Mouse (Mus musculus): Measurements from ENCODE around the gene Acvr1. TPM values are rescaled to one million over a fixed set of nuclear protein-coding genes. Genes with fewer than 3 reads are reported as not detected.

The Acvr1 gene
- polyA plus RNA-seq, 1 experiment from 2014 or later = 5.1 TPM

DNA sequence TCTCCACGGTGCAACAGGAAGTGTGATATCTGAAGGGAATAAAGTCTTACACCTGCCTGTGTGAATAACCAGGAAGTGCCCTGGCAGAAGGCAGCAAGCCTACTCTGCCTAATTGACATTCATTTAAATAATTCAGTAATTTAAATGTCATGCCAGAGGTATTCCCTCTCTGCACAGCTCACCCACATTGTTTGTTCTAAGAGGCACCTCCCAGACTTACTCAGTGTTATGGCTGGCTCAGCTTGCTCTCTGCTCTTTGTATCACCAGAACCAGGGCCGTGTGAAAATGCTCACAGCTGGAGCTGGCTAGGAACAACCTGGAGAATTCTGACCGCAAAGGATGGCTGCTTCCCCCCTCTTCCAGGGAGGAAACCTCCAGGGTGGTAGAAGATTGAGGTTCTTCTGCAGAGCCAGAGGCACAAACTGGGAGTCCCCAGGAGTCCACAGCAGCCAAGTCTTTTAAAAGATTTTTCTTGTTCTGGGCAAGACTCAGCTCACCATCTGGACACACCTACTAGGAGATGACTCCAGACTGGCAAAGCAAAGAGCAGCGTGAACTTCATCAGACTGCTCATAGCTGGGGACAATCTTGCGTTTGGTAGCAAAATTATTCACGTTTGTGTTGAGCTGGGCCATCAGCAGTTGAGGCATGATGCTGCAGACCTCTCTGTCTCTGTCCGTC lies 82.5 kb downstream of the Acvr1 start:
- no peak overlapping the region for H3K4me3 ChIP-seq (ENCODE audit: low read length)
- no peaks in the 10 kb centered on the region for H3K27me3 ChIP-seq (replicated peaks; ENCODE audit: control insufficient read depth, insufficient read depth, low read length)
- H3K36me3 ChIP-seq (ENCODE audit: control insufficient read depth, insufficient read depth, low read length) = no peaks in the 10 kb centered on the region
- H3K4me1 ChIP-seq (ENCODE audit: control insufficient read depth, insufficient read depth, low read depth, low read length) = peaks cover 14% of the 10 kb centered on the region
- no peak overlapping the region for H3K4me2 ChIP-seq (ENCODE audit: low read length)
- peak overlapping the region; percentile 29; the same call in 1 of the 2 replicates for H3K27ac ChIP-seq (ENCODE audit: low read depth, low read length)
- no peaks in the 10 kb centered on the region for H3K9me3 ChIP-seq (ENCODE audit: control insufficient read depth, low read length)
- ATAC-seq = 0 out of 2 replicates have a peak, but pooled peaks have one; percentile 28
- no peak overlapping the region for H3K9ac ChIP-seq (ENCODE audit: low read depth, low read length)
- 62% methylated on average over 7 of the region's 7 CpGs for WGBS

DNA sequence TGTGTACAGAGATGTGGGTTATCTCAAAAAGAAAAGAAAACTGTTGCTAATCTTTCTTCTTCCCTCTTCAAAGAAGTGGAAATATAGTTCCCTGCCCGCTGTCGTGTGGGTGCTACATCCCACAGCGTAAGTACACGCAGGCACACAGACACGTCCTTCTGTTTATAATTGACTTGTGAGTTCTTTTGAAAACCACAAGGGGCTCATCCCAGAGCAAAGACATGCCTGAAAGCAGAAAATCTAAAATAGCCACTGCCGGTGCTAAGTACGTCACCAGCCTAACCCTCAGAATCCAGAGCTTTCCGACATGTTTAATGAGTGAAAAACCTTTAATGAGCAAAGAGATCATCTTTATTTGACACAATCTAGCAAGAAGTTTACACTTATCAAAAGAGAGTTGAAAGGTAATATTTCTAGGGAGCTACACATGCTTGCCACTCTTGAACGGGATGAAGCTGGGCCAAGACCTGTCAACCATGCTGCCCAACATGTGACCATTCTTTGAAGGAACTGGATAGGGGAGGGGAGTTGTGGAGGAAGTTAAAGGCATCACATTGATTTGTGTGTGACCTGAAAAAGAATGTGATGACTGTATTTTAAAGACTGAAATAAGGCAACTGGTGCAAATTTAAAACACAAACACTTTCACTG lies 85.4 kb downstream of the Acvr1 start:
- Histone ChIP-seq H3K27ac (ENCODE audit: low read depth, low read length) (no peak overlapping the region), H3K4me1 (ENCODE audit: control insufficient read depth, insufficient read depth, low read depth, low read length) (peaks cover 10% of the 10 kb centered on the region), H3K27me3 (replicated peaks; ENCODE audit: control insufficient read depth, insufficient read depth, low read length) (no peaks in the 10 kb centered on the region), H3K9me3 (ENCODE audit: control insufficient read depth, low read length) (no peaks in the 10 kb centered on the region), H3K9ac (ENCODE audit: low read depth, low read length) (no peak overlapping the region), H3K36me3 (ENCODE audit: control insufficient read depth, insufficient read depth, low read length) (no peaks in the 10 kb centered on the region), H3K4me3 (ENCODE audit: low read length) (no peak overlapping the region), H3K4me2 (ENCODE audit: low read length) (no peak overlapping the region)
- WGBS = 77% methylated on average over 9 of the region's 9 CpGs
- no peak for ATAC-seq

DNA sequence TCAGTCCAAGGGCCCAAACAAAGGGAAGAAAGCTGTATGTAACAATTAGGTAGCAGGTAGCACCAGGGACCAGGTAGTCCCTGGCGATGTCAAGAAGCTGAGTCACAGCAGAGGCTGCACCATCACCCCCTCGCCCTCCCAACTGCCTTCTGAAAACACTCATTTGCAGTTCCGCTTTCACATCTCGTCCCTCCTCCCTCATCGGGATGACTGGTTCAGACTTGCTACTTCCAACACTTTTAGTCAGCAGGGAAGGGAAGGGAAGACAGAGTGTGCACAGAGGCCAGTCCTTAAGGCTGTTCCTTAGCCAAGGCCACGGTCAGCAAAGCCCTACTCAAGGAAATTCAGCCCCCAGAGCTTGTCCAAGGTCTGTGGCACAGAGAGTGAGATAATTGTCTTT lies 86.2 kb downstream of the Acvr1 start:
- H3K4me1 ChIP-seq (ENCODE audit: control insufficient read depth, insufficient read depth, low read depth, low read length) = peaks cover 10% of the 10 kb centered on the region
- no peaks in the 10 kb centered on the region for H3K9me3 ChIP-seq (ENCODE audit: control insufficient read depth, low read length)
- H3K36me3 ChIP-seq (ENCODE audit: control insufficient read depth, insufficient read depth, low read length) = no peaks in the 10 kb centered on the region
- WGBS = 84% methylated on average over 6 of the region's 6 CpGs
- H3K27me3 ChIP-seq (replicated peaks; ENCODE audit: control insufficient read depth, insufficient read depth, low read length) = no peaks in the 10 kb centered on the region
- no peak overlapping the region for H3K27ac ChIP-seq (ENCODE audit: low read depth, low read length)
- no peak overlapping the region for H3K4me2 ChIP-seq (ENCODE audit: low read length)
- H3K9ac ChIP-seq (ENCODE audit: low read depth, low read length) = no peak overlapping the region
- no peak overlapping the region for H3K4me3 ChIP-seq (ENCODE audit: low read length)
- ATAC-seq = no peak

DNA sequence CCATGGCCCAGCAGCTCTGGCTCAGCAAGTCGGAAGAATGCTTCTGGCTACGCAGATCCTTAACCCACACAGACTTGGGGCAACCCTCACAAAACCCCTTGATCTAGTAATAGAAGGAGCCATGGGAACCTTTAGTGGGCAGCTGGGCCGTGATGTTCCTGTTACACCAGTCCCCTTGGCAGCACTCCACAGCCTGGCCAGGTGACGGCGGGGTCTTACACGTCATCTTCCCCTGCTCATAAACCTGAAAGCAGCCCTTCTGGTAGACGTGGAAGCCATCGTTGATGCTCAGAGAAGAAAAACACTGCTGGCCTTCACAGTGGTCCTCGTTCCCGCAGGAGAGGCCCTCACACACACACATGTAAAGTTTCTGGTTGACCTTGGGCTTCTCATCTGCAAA lies 87.4 kb downstream of the Acvr1 start:
- 73% methylated on average over 10 of the region's 10 CpGs for WGBS
- Histone ChIP-seq H3K4me3 (ENCODE audit: low read length) (no peak overlapping the region), H3K27me3 (replicated peaks; ENCODE audit: control insufficient read depth, insufficient read depth, low read length) (no peaks in the 10 kb centered on the region), H3K4me1 (ENCODE audit: control insufficient read depth, insufficient read depth, low read depth, low read length) (peaks cover 3% of the 10 kb centered on the region), H3K4me2 (ENCODE audit: low read length) (no peak overlapping the region), H3K9ac (ENCODE audit: low read depth, low read length) (no peak overlapping the region), H3K27ac (ENCODE audit: low read depth, low read length) (no peak overlapping the region), H3K9me3 (ENCODE audit: control insufficient read depth, low read length) (no peaks in the 10 kb centered on the region), H3K36me3 (ENCODE audit: control insufficient read depth, insufficient read depth, low read length) (no peaks in the 10 kb centered on the region)
- ATAC-seq = no peak

DNA sequence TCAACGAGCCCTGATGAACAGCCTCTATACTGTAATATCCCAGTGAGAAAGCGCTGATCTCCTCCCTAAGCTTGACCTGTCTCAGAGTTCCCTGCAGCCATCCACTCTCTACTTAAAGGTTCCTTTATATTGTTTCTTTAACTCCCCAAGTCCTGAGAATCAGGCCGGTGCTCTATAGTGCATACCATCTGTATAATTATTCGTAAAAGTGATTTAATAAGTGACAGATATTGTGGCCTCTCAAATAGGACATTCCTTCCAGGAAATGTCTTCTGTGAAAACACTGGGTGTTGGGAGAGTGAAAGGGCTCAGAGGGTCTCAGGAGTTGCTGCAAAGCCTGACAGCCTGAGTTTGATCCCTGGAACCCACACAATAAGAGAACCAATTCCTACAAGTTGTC lies 88.8 kb downstream of the Acvr1 start:
- Histone ChIP-seq H3K27me3 (replicated peaks; ENCODE audit: control insufficient read depth, insufficient read depth, low read length) (no peaks in the 10 kb centered on the region), H3K4me3 (ENCODE audit: low read length) (no peak overlapping the region), H3K9ac (ENCODE audit: low read depth, low read length) (no peak overlapping the region), H3K27ac (ENCODE audit: low read depth, low read length) (no peak overlapping the region), H3K4me1 (ENCODE audit: control insufficient read depth, insufficient read depth, low read depth, low read length) (no peaks in the 10 kb centered on the region), H3K9me3 (ENCODE audit: control insufficient read depth, low read length) (no peaks in the 10 kb centered on the region), H3K36me3 (ENCODE audit: control insufficient read depth, insufficient read depth, low read length) (peaks cover 3% of the 10 kb centered on the region; the same call in 1 of the 2 replicates), H3K4me2 (ENCODE audit: low read length) (no peak overlapping the region)
- 91% methylated on average over 4 of the region's 4 CpGs for WGBS
- no peak for ATAC-seq

DNA sequence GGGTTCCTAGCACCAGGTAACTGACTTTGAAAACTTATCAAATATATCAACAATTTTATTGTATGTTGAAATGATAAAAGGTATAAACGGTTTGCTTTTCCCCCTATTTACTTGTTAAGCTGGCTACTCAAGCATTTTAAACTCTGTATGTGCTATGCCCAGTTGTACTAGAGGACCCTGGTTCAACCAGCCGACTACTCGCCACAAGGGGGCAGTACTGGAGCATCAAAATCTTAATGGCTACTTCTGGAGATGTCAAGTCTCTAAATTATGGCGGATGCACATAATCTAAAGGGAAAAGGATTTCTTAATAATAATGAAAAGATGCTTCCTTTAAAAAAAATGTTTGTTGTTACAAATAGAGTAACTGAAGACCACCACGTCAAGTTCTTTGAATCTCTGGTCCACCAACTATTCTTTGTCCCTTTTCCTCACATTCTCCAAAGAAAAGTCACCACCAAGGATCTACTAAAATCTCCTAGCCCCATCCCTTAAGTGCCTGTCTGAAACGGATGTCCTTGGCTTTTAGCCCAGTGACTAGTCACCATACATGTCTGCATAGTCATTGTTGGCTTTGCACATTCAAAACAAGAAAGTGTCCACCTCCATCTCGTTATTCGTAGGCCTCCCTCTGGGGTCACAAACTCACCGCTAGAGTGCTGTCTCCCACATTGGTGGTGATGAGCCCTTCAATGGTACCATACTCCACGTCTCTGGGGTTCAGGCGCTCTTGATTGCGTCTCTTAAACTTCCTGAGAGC lies 89.8 kb downstream of the Acvr1 start:
- H3K9me3 ChIP-seq (ENCODE audit: control insufficient read depth, low read length) = no peaks in the 10 kb centered on the region
- no peak overlapping the region for H3K4me2 ChIP-seq (ENCODE audit: low read length)
- no peak overlapping the region for H3K4me3 ChIP-seq (ENCODE audit: low read length)
- no peaks in the 10 kb centered on the region for H3K27me3 ChIP-seq (replicated peaks; ENCODE audit: control insufficient read depth, insufficient read depth, low read length)
- peak; percentile 74; the same call in 1 of the 2 replicates for ATAC-seq
- no peak overlapping the region for H3K9ac ChIP-seq (ENCODE audit: low read depth, low read length)
- 67% methylated on average over 12 of the region's 12 CpGs for WGBS
- no peaks in the 10 kb centered on the region for H3K4me1 ChIP-seq (ENCODE audit: control insufficient read depth, insufficient read depth, low read depth, low read length)
- H3K27ac ChIP-seq (ENCODE audit: low read depth, low read length) = no peak overlapping the region
- peaks cover 3% of the 10 kb centered on the region; the same call in 1 of the 2 replicates for H3K36me3 ChIP-seq (ENCODE audit: control insufficient read depth, insufficient read depth, low read length)

DNA sequence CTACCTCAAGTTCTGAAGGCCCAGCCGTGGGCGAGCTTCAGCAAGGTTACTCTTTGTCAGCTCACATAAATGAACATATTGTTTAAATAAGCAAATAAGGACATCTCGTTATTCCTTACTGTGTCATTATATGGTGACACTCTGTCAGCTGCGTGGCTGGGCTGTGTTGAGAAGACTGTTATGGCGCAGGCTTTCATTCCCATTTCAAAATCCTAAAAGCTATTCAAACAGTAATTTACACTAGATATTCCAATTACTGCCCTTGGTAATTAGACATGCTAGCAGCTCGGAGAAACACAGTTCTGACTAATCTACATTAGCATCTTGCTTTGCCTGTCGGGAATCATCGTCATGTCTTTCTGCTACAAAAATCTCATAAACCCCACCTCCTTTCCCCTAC lies 91.4 kb downstream of the Acvr1 start:
- ATAC-seq = no peak
- Histone ChIP-seq H3K27ac (ENCODE audit: low read depth, low read length) (no peak overlapping the region), H3K4me1 (ENCODE audit: control insufficient read depth, insufficient read depth, low read depth, low read length) (no peaks in the 10 kb centered on the region), H3K27me3 (replicated peaks; ENCODE audit: control insufficient read depth, insufficient read depth, low read length) (no peaks in the 10 kb centered on the region), H3K9ac (ENCODE audit: low read depth, low read length) (no peak overlapping the region), H3K4me3 (ENCODE audit: low read length) (no peak overlapping the region), H3K4me2 (ENCODE audit: low read length) (no peak overlapping the region), H3K9me3 (ENCODE audit: control insufficient read depth, low read length) (no peaks in the 10 kb centered on the region), H3K36me3 (ENCODE audit: control insufficient read depth, insufficient read depth, low read length) (peaks cover 3% of the 10 kb centered on the region; the same call in 1 of the 2 replicates)
- WGBS = 73% methylated on average over 8 of the region's 8 CpGs

DNA sequence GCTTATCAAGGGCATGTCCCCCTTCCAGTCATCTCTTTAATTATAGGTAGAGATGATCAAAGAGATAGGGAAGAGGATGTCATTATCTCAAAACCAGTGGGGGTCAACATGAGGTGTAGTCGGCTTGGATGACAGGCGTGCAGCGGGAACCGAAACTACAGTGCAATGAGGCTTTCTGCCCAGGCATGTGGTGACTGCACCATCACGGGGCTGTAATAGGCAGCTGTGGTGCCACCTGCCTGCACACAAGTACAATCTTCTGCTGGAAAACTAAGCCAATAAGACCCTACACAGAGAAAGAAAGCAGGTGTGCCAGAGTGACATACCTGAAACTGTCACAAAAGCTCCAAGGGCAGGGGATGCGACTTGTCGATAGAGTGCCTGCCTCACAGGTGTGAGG lies 96.7 kb downstream of the Acvr1 start:
- H3K9ac ChIP-seq (ENCODE audit: low read depth, low read length) = no peak overlapping the region
- H3K4me1 ChIP-seq (ENCODE audit: control insufficient read depth, insufficient read depth, low read depth, low read length) = no peaks in the 10 kb centered on the region
- no peak overlapping the region for H3K4me2 ChIP-seq (ENCODE audit: low read length)
- no peak overlapping the region for H3K4me3 ChIP-seq (ENCODE audit: low read length)
- no peaks in the 10 kb centered on the region for H3K27me3 ChIP-seq (replicated peaks; ENCODE audit: control insufficient read depth, insufficient read depth, low read length)
- H3K27ac ChIP-seq (ENCODE audit: low read depth, low read length) = no peak overlapping the region
- H3K9me3 ChIP-seq (ENCODE audit: control insufficient read depth, low read length) = no peaks in the 10 kb centered on the region
- no peak for ATAC-seq
- peaks cover 27% of the 10 kb centered on the region for H3K36me3 ChIP-seq (ENCODE audit: control insufficient read depth, insufficient read depth, low read length)
- 95% methylated on average over 7 of the region's 7 CpGs for WGBS

DNA sequence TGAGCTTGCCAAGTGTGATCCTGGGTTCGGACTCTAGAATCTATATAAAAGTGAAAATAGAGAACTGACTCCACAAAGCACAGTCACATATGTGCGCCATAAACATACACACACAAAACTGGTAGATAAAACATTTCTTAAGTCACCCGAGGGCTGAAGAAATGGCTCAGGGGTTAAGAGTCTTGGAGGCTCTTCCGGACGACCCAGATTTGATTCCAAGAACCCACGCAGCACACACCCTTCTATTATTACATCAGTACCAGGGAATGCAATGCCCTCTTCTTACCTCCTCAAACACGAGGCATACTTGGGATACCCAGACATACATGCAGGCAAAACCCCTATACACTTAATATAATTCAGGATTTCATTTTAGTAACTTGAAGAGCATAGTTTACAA lies 97.1 kb downstream of the Acvr1 start, which contains the start of gene Gm17409:
Gm17409 (plus strand) TSS at position 301 of the 400 bp plus-strand sequence.
- WGBS = 97% methylated on average over 7 of the region's 7 CpGs
- Histone ChIP-seq H3K27ac (ENCODE audit: low read depth, low read length) (no peak within 1 kb of the TSS), H3K9ac (ENCODE audit: low read depth, low read length) (no peak within 1 kb of the TSS), H3K4me2 (ENCODE audit: low read length) (no peak within 1 kb of the TSS), H3K9me3 (ENCODE audit: control insufficient read depth, low read length) (no peaks in the 10 kb centered on the region), H3K36me3 (ENCODE audit: control insufficient read depth, insufficient read depth, low read length) (peaks cover 30% of the 10 kb centered on the region), H3K4me3 (ENCODE audit: low read length) (no peak within 1 kb of the TSS), H3K27me3 (replicated peaks; ENCODE audit: control insufficient read depth, insufficient read depth, low read length) (no peaks in the 10 kb centered on the region), H3K4me1 (ENCODE audit: control insufficient read depth, insufficient read depth, low read depth, low read length) (no peaks in the 10 kb centered on the region)
- ATAC-seq = no peak

Measured in hindbrain, embryonic 16.5 days (tissue).